Mouse (Mus musculus) liver, embryonic 13.5 days (tissue): ENCODE results near the gene Rnf144a. TPM values are rescaled to one million over a fixed set of nuclear protein-coding genes. Genes with fewer than 3 reads are reported as not detected.

Experiments used
- ATAC-seq: fragments of 200-750 bp; cut with Nextera tagmentation; 2 replicates; pipeline ENCODE4 v1.8.0; 2017; ENCODE audit warnings: low read depth, mild to moderate bottlenecking, moderate number of reproducible peaks, moderate library complexity
- DNase-seq: peaks from one replicate; pipeline ENCODE4 v3.0.0; 2022
- H3K27ac ChIP-seq: fragments of 300-500 bp; sonication (generic); 2 replicates; pipeline ENCODE4 v1.5.1; 2015; ENCODE audit warnings: moderate library complexity, mild to moderate bottlenecking, inconsistent platforms
- H3K27me3 ChIP-seq: fragments of 300-500 bp; sonication (generic); 2 replicates; pipeline ENCODE4 v1.6.1; 2015; ENCODE audit warnings: mild to moderate bottlenecking, inconsistent platforms
- H3K36me3 ChIP-seq: fragments of 300-500 bp; sonication (generic); 2 replicates; pipeline ENCODE4 v1.6.1; 2015; ENCODE audit warnings: mild to moderate bottlenecking, inconsistent platforms
- H3K4me1 ChIP-seq: fragments of 300-500 bp; sonication (generic); replicated peaks from 2 replicates; pipeline ENCODE4 v1.6.1; 2015; ENCODE audit warnings: inconsistent platforms
- H3K4me2 ChIP-seq: fragments of 300-500 bp; sonication (generic); 2 replicates; pipeline ENCODE4 v1.6.1; 2015; ENCODE audit warnings: inconsistent platforms, mild to moderate bottlenecking, moderate library complexity
- H3K4me3 ChIP-seq: fragments of 300-500 bp; sonication (generic); replicated peaks from 2 replicates; pipeline ENCODE4 v1.5.1; 2015; ENCODE audit warnings: mild to moderate bottlenecking, inconsistent platforms
- H3K9ac ChIP-seq: fragments of 300-500 bp; sonication (generic); 2 replicates; pipeline ENCODE4 v1.6.1; 2015; ENCODE audit warnings: mild to moderate bottlenecking, inconsistent platforms
- H3K9me3 ChIP-seq: fragments of 300-500 bp; sonication (generic); replicated peaks from 2 replicates; pipeline ENCODE4 v1.6.1; 2016; ENCODE audit warnings: inconsistent platforms
- WGBS: fragments of 180-500 bp; shearing (Covaris S2); methylation state at CpG from one replicate; pipeline ENCODE4 v1.1.7; 2015; ENCODE audit not compliant: insufficient replicate concordance; 5-methylcytosine and 5-hydroxymethylcytosine counted together
- polyA plus RNA-seq: library from polyadenylated mRNA; unstranded; fragments of >200 nt; fragmentation: Nextera tagmentation; extraction: Ambion mirVana; gene quantifications from 2 replicates; pipeline ENCODE4 v1.2.1, GENCODE M21; 2015

Gene Rnf144a
- polyA plus RNA-seq, 1 experiment from 2014 or later: 1.6 TPM

GRCm38 (mm10) chr12:26391162-26391561 lies 23.9 kb downstream of the Rnf144a start:
- no peak overlapping the region for H3K27ac ChIP-seq
- 35% methylated on average over 1 of the region's 1 CpGs for WGBS

GRCm38 (mm10) chr12:26387523-26387922 lies 27.5 kb downstream of the Rnf144a start:
- no peaks in the 10 kb centered on the region for H3K4me1 ChIP-seq
- no peak overlapping the region for H3K4me2 ChIP-seq
- H3K9me3 ChIP-seq: no peaks in the 10 kb centered on the region
- DNase-seq (no peak), ATAC-seq (no peak)
- no peak overlapping the region for H3K27ac ChIP-seq
- no peaks in the 10 kb centered on the region for H3K36me3 ChIP-seq
- no peaks in the 10 kb centered on the region for H3K27me3 ChIP-seq
- 66% methylated on average over 6 of the region's 6 CpGs for WGBS
- no peak overlapping the region for H3K9ac ChIP-seq
- no peak overlapping the region for H3K4me3 ChIP-seq

More at GRCm38 (mm10) chr12:26391162-26391561, 23.9 kb downstream of the Rnf144a start:
- no peaks in the 10 kb centered on the region for H3K36me3 ChIP-seq
- no peak for ATAC-seq
- no peak for DNase-seq
- no peak overlapping the region for H3K4me3 ChIP-seq
- H3K9ac ChIP-seq: no peak overlapping the region
- H3K4me1 ChIP-seq: no peaks in the 10 kb centered on the region
- H3K4me2 ChIP-seq: no peak overlapping the region
- H3K9me3 ChIP-seq: no peaks in the 10 kb centered on the region
- no peaks in the 10 kb centered on the region for H3K27me3 ChIP-seq

GRCm38 (mm10) chr12:26386947-26387346 lies 28.1 kb downstream of the Rnf144a start:
- Histone ChIP-seq H3K4me1 (no peaks in the 10 kb centered on the region), H3K27ac (no peak overlapping the region), H3K9ac (no peak overlapping the region), H3K9me3 (no peaks in the 10 kb centered on the region), H3K4me3 (no peak overlapping the region), H3K27me3 (no peaks in the 10 kb centered on the region), H3K36me3 (no peaks in the 10 kb centered on the region), H3K4me2 (no peak overlapping the region)
- ATAC-seq (no peak), DNase-seq (no peak)
- WGBS: 69% methylated on average over 9 of the region's 9 CpGs

- DNase-seq: no peak
- no peak overlapping the region for H3K4me2 ChIP-seq
- H3K4me1 ChIP-seq: no peaks in the 10 kb centered on the region
- H3K4me3 ChIP-seq: no peak overlapping the region
- no peak overlapping the region for H3K27ac ChIP-seq
- H3K27me3 ChIP-seq: no peaks in the 10 kb centered on the region
- H3K9ac ChIP-seq: no peak overlapping the region
- ATAC-seq: no peak
- WGBS: 46% methylated on average over 2 of the region's 2 CpGs
- H3K36me3 ChIP-seq: no peaks in the 10 kb centered on the region
- H3K9me3 ChIP-seq: no peaks in the 10 kb centered on the region
These were observed 28.9 kb downstream of the Rnf144a start for GRCm38 (mm10) chr12:26386189-26386588.

- 61% methylated on average over 6 of the region's 6 CpGs for WGBS
- no peak for DNase-seq
- Histone ChIP-seq H3K9ac (no peak overlapping the region), H3K36me3 (no peaks in the 10 kb centered on the region), H3K9me3 (no peaks in the 10 kb centered on the region), H3K27me3 (no peaks in the 10 kb centered on the region), H3K4me1 (no peaks in the 10 kb centered on the region), H3K4me2 (no peak overlapping the region), H3K4me3 (no peak overlapping the region), H3K27ac (no peak overlapping the region)
- no peak for ATAC-seq
These were observed 29.3 kb downstream of the Rnf144a start for GRCm38 (mm10) chr12:26385735-26386134.

- 69% methylated on average over 8 of the region's 8 CpGs for WGBS
- H3K4me1 ChIP-seq: no peaks in the 10 kb centered on the region
- ATAC-seq: no peak
These were observed 33.3 kb downstream of the Rnf144a start for GRCm38 (mm10) chr12:26381730-26382129.

GRCm38 (mm10) chr12:26379797-26380196 lies 35.3 kb downstream of the Rnf144a start:
- no peaks in the 10 kb centered on the region for H3K4me1 ChIP-seq
- H3K36me3 ChIP-seq: no peaks in the 10 kb centered on the region
- H3K9ac ChIP-seq: no peak overlapping the region
- ATAC-seq: no peak
- no peaks in the 10 kb centered on the region for H3K27me3 ChIP-seq
- 53% methylated on average over 7 of the region's 7 CpGs for WGBS
- no peak overlapping the region for H3K4me3 ChIP-seq
- no peak for DNase-seq
- H3K9me3 ChIP-seq: no peaks in the 10 kb centered on the region
- H3K4me2 ChIP-seq: no peak overlapping the region
- no peak overlapping the region for H3K27ac ChIP-seq

More at GRCm38 (mm10) chr12:26381730-26382129, 33.3 kb downstream of the Rnf144a start:
- Histone ChIP-seq H3K27me3 (no peaks in the 10 kb centered on the region), H3K4me2 (no peak overlapping the region), H3K9me3 (no peaks in the 10 kb centered on the region), H3K9ac (no peak overlapping the region), H3K4me3 (no peak overlapping the region), H3K27ac (no peak overlapping the region), H3K36me3 (no peaks in the 10 kb centered on the region)
- DNase-seq: no peak

GRCm38 (mm10) chr12:26377691-26378090 lies 37.4 kb downstream of the Rnf144a start:
- 68% methylated on average over 7 of the region's 7 CpGs for WGBS
- Histone ChIP-seq H3K27me3 (no peaks in the 10 kb centered on the region), H3K4me1 (no peaks in the 10 kb centered on the region), H3K9ac (no peak overlapping the region), H3K4me2 (no peak overlapping the region), H3K27ac (no peak overlapping the region), H3K36me3 (no peaks in the 10 kb centered on the region), H3K9me3 (no peaks in the 10 kb centered on the region), H3K4me3 (no peak overlapping the region)
- DNase-seq (no peak), ATAC-seq (no peak)

GRCm38 (mm10) chr12:26376541-26377323 lies 38.3 kb downstream of the Rnf144a start:
- no peak overlapping the region for H3K4me3 ChIP-seq
- no peaks in the 10 kb centered on the region for H3K36me3 ChIP-seq
- no peaks in the 10 kb centered on the region for H3K4me1 ChIP-seq
- H3K9me3 ChIP-seq: no peaks in the 10 kb centered on the region
- DNase-seq (no peak), ATAC-seq (no peak)
- WGBS: 65% methylated on average over 8 of the region's 8 CpGs
- H3K9ac ChIP-seq: no peak overlapping the region
- H3K27ac ChIP-seq: no peak overlapping the region
- no peaks in the 10 kb centered on the region for H3K27me3 ChIP-seq
- H3K4me2 ChIP-seq: no peak overlapping the region

- Histone ChIP-seq H3K4me1 (no peaks in the 10 kb centered on the region), H3K27ac (no peak overlapping the region), H3K4me2 (no peak overlapping the region), H3K36me3 (no peaks in the 10 kb centered on the region), H3K4me3 (no peak overlapping the region), H3K9ac (no peak overlapping the region), H3K27me3 (no peaks in the 10 kb centered on the region), H3K9me3 (no peaks in the 10 kb centered on the region)
- DNase-seq: no peak
- 72% methylated on average over 7 of the region's 7 CpGs for WGBS
- ATAC-seq: no peak
These were observed 41.3 kb downstream of the Rnf144a start for GRCm38 (mm10) chr12:26373721-26374120.

- H3K27ac ChIP-seq: no peak overlapping the region
- no peak overlapping the region for H3K4me2 ChIP-seq
- no peaks in the 10 kb centered on the region for H3K27me3 ChIP-seq
- 71% methylated on average over 8 of the region's 8 CpGs for WGBS
- no peaks in the 10 kb centered on the region for H3K9me3 ChIP-seq
- ATAC-seq (no peak), DNase-seq (no peak)
- H3K4me1 ChIP-seq: no peaks in the 10 kb centered on the region
- no peak overlapping the region for H3K9ac ChIP-seq
- no peak overlapping the region for H3K4me3 ChIP-seq
- no peaks in the 10 kb centered on the region for H3K36me3 ChIP-seq
These were observed 45.0 kb downstream of the Rnf144a start for GRCm38 (mm10) chr12:26370004-26370403.

- Histone ChIP-seq H3K27me3 (no peaks in the 10 kb centered on the region), H3K4me1 (no peaks in the 10 kb centered on the region), H3K4me3 (no peak overlapping the region), H3K27ac (no peak overlapping the region), H3K9me3 (no peaks in the 10 kb centered on the region), H3K4me2 (no peak overlapping the region), H3K36me3 (no peaks in the 10 kb centered on the region), H3K9ac (no peak overlapping the region)
- ATAC-seq (no peak), DNase-seq (no peak)
- WGBS: 63% methylated on average over 2 of the region's 2 CpGs
These were observed 47.7 kb downstream of the Rnf144a start for GRCm38 (mm10) chr12:26367361-26367760.
